Mouse (Mus musculus) stomach, embryonic 14.5 days (tissue): ENCODE results near the gene Esp16. TPM values are rescaled to one million over a fixed set of nuclear protein-coding genes. Genes with fewer than 3 reads are reported as not detected.
"Not testable (repeated sequence)": the region's sequence is repeated elsewhere in the genome, so short reads cannot be mapped to it uniquely, and the experiment has no call there.

Experiments
- ATAC-seq: fragments of 200-750 bp; cut with Nextera tagmentation; 2 replicates; pipeline ENCODE4 v1.8.0; 2017; ENCODE audit warnings: low read depth, moderate TSS enrichment; ENCODE audit not compliant: insufficient number of reproducible peaks, insufficient read depth, low FRiP score
- H3K27ac ChIP-seq: fragments of 300-500 bp; sonication (generic); 2 replicates; pipeline ENCODE4 v1.5.1; 2014; ENCODE audit warnings: mild to moderate bottlenecking, low read length, moderate library complexity, mixed read lengths
- H3K27me3 ChIP-seq: fragments of 300-500 bp; sonication (generic); 2 replicates; pipeline ENCODE4 v1.6.1; 2014; ENCODE audit warnings: low read length, control low read depth, mixed read lengths; ENCODE audit not compliant: control insufficient read depth, insufficient read depth
- H3K36me3 ChIP-seq: fragments of 300-500 bp; sonication (generic); 2 replicates; pipeline ENCODE4 v1.6.1; 2014; ENCODE audit warnings: mild to moderate bottlenecking, control low read depth, low read length, moderate library complexity, mixed read lengths; ENCODE audit not compliant: control insufficient read depth, insufficient read depth
- H3K4me1 ChIP-seq: fragments of 300-500 bp; sonication (generic); 2 replicates; pipeline ENCODE4 v1.6.1; 2014; ENCODE audit warnings: low read length, control low read depth, mixed read lengths; ENCODE audit not compliant: control insufficient read depth, insufficient read depth
- H3K4me2 ChIP-seq: fragments of 300-500 bp; sonication (generic); replicated peaks from 2 replicates; pipeline ENCODE4 v1.6.1; 2014; ENCODE audit warnings: low read depth, low read length, control low read depth
- H3K4me3 ChIP-seq: fragments of 300-500 bp; sonication (generic); 2 replicates; pipeline ENCODE4 v1.5.1; 2014; ENCODE audit warnings: low read depth, low read length, control low read depth
- H3K9ac ChIP-seq: fragments of 300-500 bp; sonication (generic); replicated peaks from 2 replicates; pipeline ENCODE4 v1.6.1; 2014; ENCODE audit warnings: low read depth, mild to moderate bottlenecking, control low read depth, low read length, moderate library complexity, mixed read lengths
- H3K9me3 ChIP-seq: fragments of 300-500 bp; sonication (generic); 2 replicates; pipeline ENCODE4 v1.6.1; 2016; ENCODE audit warnings: low read depth, low read length, control low read depth; ENCODE audit not compliant: control insufficient read depth
- WGBS: fragments of 180-500 bp; shearing (Covaris S2); extraction: QIAGEN DNeasy Blood & Tissue Kit; methylation state at CpG from one replicate; pipeline ENCODE4 v1.1.7; 2014; 5-methylcytosine and 5-hydroxymethylcytosine counted together
- polyA plus RNA-seq: library from polyadenylated mRNA; unstranded; fragments of >200 nt; fragmentation: Nextera tagmentation; extraction: Ambion mirVana; gene quantifications from 2 replicates; pipeline ENCODE4 v1.2.1, GENCODE M21; 2014

The Esp16 gene
- not detected in 2 replicates for polyA plus RNA-seq

DNA sequence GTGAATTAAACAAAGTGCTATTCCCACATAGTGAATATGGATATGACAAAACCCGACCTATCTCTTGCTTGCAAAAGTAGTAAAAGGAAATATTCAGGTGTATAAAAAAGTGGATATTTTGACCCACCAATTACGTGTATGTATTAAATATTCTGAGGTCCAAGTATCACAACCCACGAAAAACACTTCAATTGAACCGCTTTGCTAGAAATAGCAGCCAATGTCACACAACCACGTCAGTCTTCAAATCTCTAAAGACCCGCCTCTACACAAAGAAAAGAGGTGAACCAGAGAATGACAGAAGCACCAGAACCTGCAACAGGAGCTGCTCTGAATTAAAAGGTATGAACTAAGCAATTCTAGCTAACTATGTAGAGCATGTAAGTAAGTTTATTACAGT, at the start of gene Esp16:
Esp16 (plus strand) TSS at position 301 of the 400 bp plus-strand sequence.
- H3K4me2 ChIP-seq, ATAC-seq: not testable (repeated sequence)
- WGBS, result 73% methylated on average over 6 of the region's 6 CpGs

DNA sequence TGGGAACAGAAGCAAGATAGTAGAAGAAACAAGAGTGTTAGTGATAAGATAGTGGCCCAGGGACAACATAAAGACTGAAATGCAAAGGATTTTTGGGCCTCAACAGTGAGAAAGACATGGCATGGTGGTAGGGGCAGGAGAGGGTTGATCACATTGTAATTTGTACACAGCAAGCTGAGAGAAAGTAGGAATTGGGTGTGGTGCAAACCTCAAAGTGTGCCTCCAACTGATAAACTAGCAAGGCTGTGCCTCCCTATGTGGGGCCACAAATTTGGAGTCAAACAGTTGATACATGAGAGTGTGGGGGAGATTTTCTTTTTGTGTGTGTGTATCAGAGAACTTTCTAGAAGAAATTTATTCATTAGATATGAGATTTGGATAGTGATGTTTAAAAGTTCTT, 37.9 kb upstream of the Esp16 start:
- H3K4me3 ChIP-seq, H3K9me3 ChIP-seq, H3K4me2 ChIP-seq, H3K36me3 ChIP-seq, ATAC-seq, H3K27me3 ChIP-seq, H3K9ac ChIP-seq, H3K27ac ChIP-seq, H3K4me1 ChIP-seq: not testable (repeated sequence)

More for the DNA sequence above, at the start of gene Esp16:
- H3K9me3 ChIP-seq, H3K36me3 ChIP-seq, H3K27ac ChIP-seq, H3K4me1 ChIP-seq, H3K9ac ChIP-seq, H3K4me3 ChIP-seq, H3K27me3 ChIP-seq: not testable (repeated sequence)

Other genes starting within 250 kb of the Esp16 start
- gene Esp18, start 129.8 kb upstream of the Esp16 start, polyA plus RNA-seq, result not detected in 2 replicates
- not detected in 2 replicates for gene Esp15, start 104.8 kb downstream of the Esp16 start, polyA plus RNA-seq